Mouse (Mus musculus) mature B cell (primary cell): ENCODE measurements at regions not wholly inside any gene's neighbourhood (a gene's known extent, or its start where the extent isn't known, plus 50 kb on each side); places are given as distances from the start of the nearest gene placed in this dataset.

Experiments
- in situ Hi-C: fragments of 300-500 bp; cut with MboI; formaldehyde crosslinking; loops from 2 replicates; pipeline ENCODE4 v1.14.3; 2019

GRCm38 (mm10) chr8:126717652-126718155 is 123.9 kb upstream of the Irf2bp2 start:
- in situ Hi-C loops, result no loop called here

DNA sequence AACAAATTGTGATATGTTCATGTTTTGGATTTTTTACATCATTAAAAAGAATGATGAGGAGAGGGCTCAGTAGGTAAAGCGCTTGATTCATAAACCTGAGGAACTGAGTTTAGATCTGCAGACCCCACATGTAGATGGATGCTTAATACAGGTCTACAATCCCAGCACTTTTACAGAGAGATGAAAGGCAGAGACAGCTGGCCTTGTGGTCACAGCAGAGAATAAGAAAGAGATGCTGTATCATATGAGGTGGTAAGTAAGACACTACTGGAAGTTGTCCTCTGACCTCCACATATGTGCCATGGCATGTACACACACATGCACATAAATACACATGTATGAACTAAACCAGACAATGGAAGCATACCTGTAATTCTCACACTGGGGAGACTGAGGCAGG is 121.9 kb upstream of the Irf2bp2 start:
- in situ Hi-C loops, result no loop called here

DNA sequence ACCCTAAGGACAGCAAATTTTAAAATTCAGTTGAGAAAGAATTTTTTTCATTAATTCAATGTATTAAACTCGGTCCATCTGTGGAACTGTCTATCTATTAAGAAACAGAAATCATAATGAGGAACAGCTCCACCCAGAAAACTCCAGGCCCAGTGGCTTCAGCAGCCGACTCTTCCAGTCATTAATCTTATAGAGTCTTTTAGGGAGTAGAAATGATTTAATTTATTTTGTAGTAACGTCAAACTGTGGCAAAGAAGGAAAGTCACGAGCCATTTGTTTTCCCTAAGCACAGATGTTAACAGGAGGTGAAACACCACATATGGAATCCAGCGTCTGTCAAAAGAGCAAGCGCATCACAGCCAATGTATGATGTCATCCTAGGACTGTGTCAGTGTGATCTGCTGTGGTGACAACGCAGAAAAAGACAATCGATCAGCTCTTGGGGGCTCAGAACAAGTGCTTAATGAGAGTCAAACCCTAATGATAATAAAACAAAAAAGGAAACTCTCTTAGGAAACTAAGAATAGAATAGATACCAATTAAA is 119.9 kb upstream of the Irf2bp2 start:
- in situ Hi-C loops, result no loop called here

GRCm38 (mm10) chr8:126713181-126713580 is 119.4 kb upstream of the Irf2bp2 start:
- in situ Hi-C loops, result no loop called here

DNA sequence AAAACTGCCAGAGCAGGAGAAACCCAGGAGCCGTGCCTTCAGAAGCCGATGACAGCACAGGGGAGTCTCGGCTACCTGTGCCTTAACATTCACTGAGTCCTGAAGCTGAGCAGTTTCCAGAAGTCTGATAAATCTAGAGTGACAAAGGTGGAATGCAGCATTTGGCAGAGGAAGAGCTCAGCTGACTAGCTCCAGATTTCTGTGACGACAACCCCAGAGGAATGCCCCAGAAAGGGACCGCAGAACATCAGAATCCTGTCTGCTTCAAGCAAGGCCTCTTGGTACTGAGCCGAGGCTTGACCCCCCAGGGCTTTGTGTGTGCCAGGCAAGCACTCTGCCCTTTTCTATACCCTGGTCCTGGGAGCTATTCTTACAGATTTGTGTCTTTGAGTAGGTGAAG is 119.0 kb upstream of the Irf2bp2 start:
- in situ Hi-C loops, result no loop called here

DNA sequence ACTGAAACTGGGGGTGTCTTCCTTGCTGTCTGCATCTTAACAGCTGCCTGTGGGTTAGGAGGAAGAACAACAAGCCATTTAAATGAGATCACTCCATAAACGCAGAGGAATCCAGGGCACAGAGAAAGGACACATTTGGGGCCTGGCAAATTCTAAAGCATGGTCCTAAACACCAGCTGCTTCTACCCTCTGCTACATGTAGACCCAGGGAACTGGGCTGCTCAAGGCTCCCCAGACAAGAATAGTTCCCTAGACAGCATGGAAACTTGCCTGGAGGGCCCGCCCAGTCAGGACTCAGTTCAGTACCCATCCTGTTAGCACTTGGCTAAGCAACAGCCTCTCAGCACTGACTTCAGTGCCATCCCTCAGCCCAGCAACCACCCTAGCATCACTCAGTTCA is 115.2 kb upstream of the Irf2bp2 start:
- in situ Hi-C loops, result no loop called here

GRCm38 (mm10) chr8:126707300-126707902 is 113.6 kb upstream of the Irf2bp2 start:
- in situ Hi-C loops, result no loop called here

DNA sequence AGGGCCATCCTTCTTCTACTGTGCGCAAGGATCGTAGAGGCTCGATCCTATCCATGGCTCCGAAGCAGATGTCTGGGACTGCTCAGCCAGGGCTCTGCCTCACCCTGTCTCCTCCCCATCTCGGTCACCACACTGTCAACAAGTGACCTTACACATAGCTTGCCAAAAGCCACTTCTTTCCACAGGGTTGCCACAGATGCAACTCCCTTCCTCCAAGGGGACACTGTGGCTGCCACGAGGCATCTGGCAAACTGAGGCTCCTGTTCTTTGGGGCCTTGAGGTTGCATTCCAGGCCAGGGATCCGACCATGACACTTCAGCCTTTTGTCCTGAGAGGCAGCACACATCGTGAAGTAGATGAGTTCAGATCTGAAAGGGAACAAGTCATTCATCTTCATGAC is 112.5 kb upstream of the Irf2bp2 start:
- in situ Hi-C loops, result no loop called here

DNA sequence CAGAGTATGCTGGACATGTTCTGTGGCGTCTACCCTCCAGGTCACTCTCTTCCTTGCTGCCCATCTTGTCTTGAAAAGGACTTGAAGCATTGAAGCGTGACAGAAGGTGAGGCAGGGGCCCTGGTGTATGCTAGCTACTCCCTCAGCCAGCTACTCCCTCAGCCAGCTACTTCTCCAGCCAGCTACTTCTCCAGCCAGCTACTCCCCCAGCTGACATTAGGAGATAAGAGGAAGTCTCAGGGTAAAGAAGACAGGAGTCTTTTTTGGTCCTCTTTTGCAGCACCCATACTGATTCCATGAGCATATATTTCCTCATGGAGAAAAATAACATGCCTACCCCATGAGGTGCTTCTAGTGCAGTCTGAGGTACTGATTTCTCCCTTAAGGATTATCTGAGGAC is 111.6 kb upstream of the Irf2bp2 start:
- in situ Hi-C loops, result no loop called here

DNA sequence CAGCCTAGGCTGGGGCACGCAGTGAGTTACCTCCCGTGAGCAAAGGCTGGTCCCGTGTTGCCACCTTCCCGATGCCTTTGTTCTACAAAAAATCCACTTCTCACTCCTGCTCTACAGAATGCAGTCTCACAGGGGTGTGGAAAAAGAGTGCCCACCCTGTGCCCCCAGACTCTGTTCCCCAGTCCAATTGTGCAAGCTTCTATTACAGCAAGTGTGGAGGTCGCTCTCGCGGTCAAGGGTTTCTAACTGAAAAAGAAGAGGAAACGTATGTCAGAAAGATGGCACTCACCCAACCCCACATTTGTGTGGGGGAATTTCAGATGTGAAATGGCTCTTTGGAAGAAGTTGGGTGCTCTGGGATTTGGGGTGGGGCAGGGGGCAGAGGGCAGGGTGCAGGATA is 110.9 kb upstream of the Irf2bp2 start:
- in situ Hi-C loops, result no loop called here

- in situ Hi-C loops, result no loop called here
Observed at GRCm38 (mm10) chr8:126703546-126703945, 109.8 kb upstream of the Irf2bp2 start.

DNA sequence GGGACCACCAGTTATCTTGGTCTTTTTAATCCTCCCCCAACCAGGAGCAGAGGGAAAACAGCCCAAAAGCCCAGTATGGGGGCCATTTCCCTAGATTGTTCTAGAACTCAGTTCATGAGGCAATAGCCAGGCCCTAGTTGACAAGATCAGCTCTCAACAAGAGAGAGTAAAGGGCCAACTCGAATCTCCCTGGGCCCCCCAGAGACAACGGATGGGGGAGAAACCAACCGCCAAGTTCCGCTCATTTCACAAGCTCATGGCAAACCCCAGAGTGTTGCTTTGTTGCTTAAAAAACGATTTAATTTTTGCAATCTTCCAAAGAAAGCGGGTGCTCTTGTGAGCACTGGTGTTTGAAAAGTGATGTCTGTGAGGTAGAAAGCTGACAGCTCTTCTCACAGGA is 108.5 kb upstream of the Irf2bp2 start:
- in situ Hi-C loops, result no loop called here

DNA sequence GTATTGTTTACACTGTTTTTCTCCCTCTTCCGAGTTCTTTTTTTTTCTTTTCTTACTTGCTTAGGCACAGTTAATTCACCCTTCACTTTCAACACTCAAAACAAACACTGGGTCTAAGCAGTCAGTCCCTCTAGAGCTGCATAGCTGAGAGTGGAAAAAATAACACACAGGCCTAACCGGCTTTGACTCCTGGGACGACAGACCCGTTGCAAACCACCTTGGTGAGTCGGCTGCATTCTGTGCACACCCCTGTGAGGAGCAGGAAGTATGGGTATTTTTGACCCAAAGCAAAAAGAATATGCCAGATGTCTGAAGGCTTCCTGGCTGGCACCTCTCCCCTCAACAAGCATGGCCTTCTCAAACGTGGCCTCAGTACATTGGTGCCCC is 105.6 kb upstream of the Irf2bp2 start:
- in situ Hi-C loops, result no loop called here

DNA sequence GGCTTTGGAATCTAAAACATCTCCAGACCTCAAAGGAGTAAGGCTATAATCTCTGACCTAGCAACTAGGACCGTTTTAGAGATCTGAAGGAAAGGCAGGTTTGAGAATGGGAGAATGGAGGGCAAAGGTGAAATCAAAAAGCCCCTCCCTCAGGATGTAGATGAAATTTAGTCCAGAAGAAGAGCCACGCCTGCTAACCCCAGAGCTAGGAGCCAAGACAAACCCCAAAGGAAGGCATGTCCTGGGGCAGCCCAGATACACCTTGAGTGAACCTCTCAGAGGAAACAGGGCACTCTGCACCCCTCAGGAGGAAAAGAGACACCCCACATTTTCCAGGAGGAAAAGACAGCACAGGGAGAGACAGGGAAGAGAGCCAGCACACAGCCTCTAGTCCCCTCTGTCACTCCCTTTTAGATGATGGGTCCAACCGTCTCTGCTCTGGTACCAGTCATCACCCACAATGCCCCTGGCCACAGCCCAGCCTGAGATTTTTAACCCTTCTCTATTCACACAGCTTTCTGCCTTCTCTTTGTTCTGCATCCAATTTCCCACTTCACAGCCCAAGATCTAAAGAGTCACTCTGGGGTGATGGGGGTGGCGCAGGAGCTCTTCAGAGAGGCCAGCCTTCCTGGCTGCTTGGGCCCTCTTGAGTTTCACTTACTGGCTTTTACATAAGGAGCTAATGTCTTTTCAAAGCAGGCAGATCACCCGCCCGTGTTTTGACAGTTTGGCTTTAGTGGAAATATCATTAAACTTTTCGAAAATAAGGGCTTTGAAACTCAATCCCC is 105.0 kb upstream of the Irf2bp2 start:
- in situ Hi-C loops, result no loop called here

DNA sequence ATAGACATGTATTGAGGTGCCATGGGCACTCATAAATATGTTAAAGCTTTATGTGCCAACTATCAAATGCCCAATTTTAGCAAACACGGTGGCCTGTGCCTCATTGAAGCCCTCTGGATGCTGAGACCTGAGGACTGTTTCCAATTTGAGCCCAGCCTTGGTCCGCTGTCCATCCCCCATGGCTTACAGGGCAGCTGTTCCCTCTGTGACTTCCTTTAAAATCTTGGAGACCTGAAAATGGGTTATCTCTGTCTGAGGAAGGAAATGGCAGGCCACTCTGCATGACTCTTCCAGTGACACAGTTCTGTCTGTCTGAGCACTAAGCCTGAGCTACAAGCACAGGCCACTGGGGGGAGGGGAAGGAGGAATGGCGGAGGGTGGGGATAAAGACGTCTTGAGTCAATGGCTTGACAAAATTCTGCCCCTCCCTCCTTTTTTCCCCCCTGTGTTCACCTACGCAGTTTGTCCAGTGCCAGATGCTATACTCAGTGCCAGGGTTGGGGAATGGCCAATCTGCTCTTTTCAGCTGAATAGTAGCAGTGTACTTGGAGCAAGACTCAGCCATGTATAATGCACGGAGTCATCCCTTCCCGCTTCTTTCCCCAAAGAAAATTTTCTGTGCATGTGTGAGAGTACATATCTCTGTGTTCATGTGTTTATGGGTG is 102.7 kb upstream of the Irf2bp2 start:
- in situ Hi-C loops, result no loop called here

GRCm38 (mm10) chr8:126694370-126694769 is 100.6 kb upstream of the Irf2bp2 start:
- in situ Hi-C loops, result no loop called here

GRCm38 (mm10) chr8:126693642-126694041 is 99.9 kb upstream of the Irf2bp2 start:
- in situ Hi-C loops, result no loop called here

GRCm38 (mm10) chr8:126692711-126693110 is 98.9 kb upstream of the Irf2bp2 start:
- in situ Hi-C loops, result no loop called here

GRCm38 (mm10) chr8:126692263-126692662 is 98.5 kb upstream of the Irf2bp2 start:
- in situ Hi-C loops, result no loop called here

GRCm38 (mm10) chr8:126688450-126688849 is 94.7 kb upstream of the Irf2bp2 start:
- in situ Hi-C loops, result no loop called here

- in situ Hi-C loops, result no loop called here
Observed at GRCm38 (mm10) chr8:126688014-126688413, 94.2 kb upstream of the Irf2bp2 start.

- in situ Hi-C loops, result no loop called here
Observed at GRCm38 (mm10) chr8:126686827-126687226, 93.0 kb upstream of the Irf2bp2 start.

GRCm38 (mm10) chr8:126685365-126685764 is 91.6 kb upstream of the Irf2bp2 start:
- in situ Hi-C loops, result no loop called here
